Mouse (Mus musculus) adrenal gland, adult (tissue): Measurements from ENCODE around the gene Gm6899.

Source experiments
- DNase-seq, 2 experiments: peaks; one replicate each; pipeline ENCODE4 v3.0.0; 2022 to 2023; ENCODE audit warnings: low spot score in 1 of 2; ENCODE audit not compliant: inconsistent age in 2 of 2

The Gm6899 gene

DNA sequence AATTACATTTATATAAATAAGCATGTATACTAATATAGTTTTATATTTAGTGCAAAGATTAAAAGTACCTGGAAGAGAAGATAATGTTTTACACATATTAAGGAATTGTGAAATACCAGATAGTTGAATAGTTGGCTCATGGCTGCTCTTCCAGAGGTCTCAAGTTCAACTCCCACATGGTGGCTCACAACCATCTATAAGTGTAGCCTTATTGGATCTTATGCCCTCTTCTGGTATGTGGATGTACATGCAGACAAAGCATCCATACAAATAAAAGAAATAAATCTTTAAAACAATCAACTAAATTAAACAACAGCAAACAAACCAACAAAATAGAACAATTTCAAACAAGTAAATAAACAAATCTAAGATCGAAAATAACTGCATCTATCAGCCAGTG lies 49.1 kb downstream of the Gm6899 start:
- DNase-seq: no peak
